In genomic region chr13:34305964-34306671, GRCm38 (mm10) we compare ENCODE assay signal across 26 mouse cellular contexts. TPM values are rescaled to one million over a fixed set of nuclear protein-coding genes. Genes with fewer than 3 reads are reported as not detected.
DNase-seq lines count a peak whose midpoint lies in the region; ATAC-seq lines count a peak whose summit lies in the region.
"Had no signal": no experiment of that assay in that cellular context is flagged by ENCODE, and none has a peak within 500 bp of the region (broad histone marks: within the 10 kb centered on the region; RNA-seq: fewer than 3 reads in every experiment).

No protein-coding gene starts in this region.

- WGBS in heart, embryonic 11.5 days (ENCODE audit: insufficient replicate concordance), result 96% methylated on average over 2 of the region's 2 CpGs
- 87% methylated on average over 2 of the region's 2 CpGs for WGBS in liver, embryonic 12.5 days (ENCODE audit: insufficient replicate concordance)
- WGBS in liver, embryonic 15.5 days (ENCODE audit: insufficient replicate concordance), result 81% methylated on average over 2 of the region's 2 CpGs

- peaks cover 6% of the 10 kb centered on the region for H3K4me1 ChIP-seq in heart, embryonic 11.5 days (ENCODE audit: control insufficient read depth, insufficient read depth, low read length)
- H3K4me1 ChIP-seq in liver, embryonic 12.5 days, result peaks cover 73% of the 10 kb centered on the region
- peaks cover 73% of the 10 kb centered on the region for H3K4me1 ChIP-seq in liver, embryonic 15.5 days (replicated peaks)
- H3K4me1 ChIP-seq: forebrain, embryonic 15.5 days had no signal

- no peaks in the 10 kb centered on the region for H3K27me3 ChIP-seq in heart, embryonic 11.5 days (ENCODE audit: control insufficient read depth, insufficient read depth, low read length)
- H3K27me3 ChIP-seq in liver, embryonic 12.5 days (replicated peaks), result no peaks in the 10 kb centered on the region
- H3K27me3 ChIP-seq in liver, embryonic 15.5 days, result no peaks in the 10 kb centered on the region
- H3K27me3 ChIP-seq: CH12.LX; forebrain, embryonic 12.5 days; forebrain, embryonic 15.5 days; heart, embryonic 13.5 days; Patski had no signal

- DNase-seq in heart, adult 11 months, result peak; percentile 64
- no peak for DNase-seq in ovary, adult 18-20 months (ENCODE audit: low spot score)
- DNase-seq in kidney, postnatal 25 days, result no peak
- DNase-seq: adrenal gland, postnatal 10 days; adrenal gland, postnatal 36 days; B cell, adult 2 months; cerebellum, adult 18-20 months; cerebellum, adult 9-10 months; cerebellum, postnatal 14 days; gastrocnemius, postnatal 10 days; gastrocnemius, postnatal 36 days; heart, adult 18-20 months; heart, postnatal 14 days; heart, postnatal 4 days had no signal

- ATAC-seq in heart, embryonic 11.5 days (replicated peaks; ENCODE audit: insufficient number of reproducible peaks, low FRiP score, low TSS enrichment), result no peak
- ATAC-seq in liver, embryonic 12.5 days, result no peak
- ATAC-seq in liver, embryonic 15.5 days (ENCODE audit: insufficient read depth), result no peak; the same call in 1 of the 2 replicates
- no peak for ATAC-seq in erythroid progenitor cell, adult 5-6 weeks (replicated peaks; ENCODE audit: low FRiP score, poor library complexity, severe bottlenecking)
- ATAC-seq: forebrain, embryonic 15.5 days; hindbrain, postnatal 0 days; Patski had no signal

- no peak overlapping the region for H3K4me3 ChIP-seq in heart, embryonic 11.5 days (ENCODE audit: low read depth, low read length)
- no peak overlapping the region for H3K4me3 ChIP-seq in liver, embryonic 12.5 days
- H3K4me3 ChIP-seq in liver, embryonic 15.5 days (replicated peaks), result no peak overlapping the region
- H3K4me3 ChIP-seq: forebrain, embryonic 12.5 days; forebrain, embryonic 15.5 days; heart, embryonic 13.5 days had no signal

- H3K27ac ChIP-seq in heart, embryonic 11.5 days (ENCODE audit: low read depth, low read length), result no peak overlapping the region
- H3K27ac ChIP-seq in liver, embryonic 12.5 days, result peak overlapping the region; percentile 13
- H3K27ac ChIP-seq in liver, embryonic 15.5 days (replicated peaks), result peak overlapping the region; percentile 31; the same call in 1 of the 2 replicates
- H3K27ac ChIP-seq: forebrain, embryonic 12.5 days; forebrain, embryonic 15.5 days; heart, embryonic 13.5 days; hindbrain, embryonic 14.5 days; hindbrain, postnatal 0 days had no signal

- no peaks in the 10 kb centered on the region; the same call in 1 of the 2 replicates for H3K9me3 ChIP-seq in heart, embryonic 11.5 days (replicated peaks; ENCODE audit: control insufficient read depth, low read length)
- no peaks in the 10 kb centered on the region for H3K9me3 ChIP-seq in liver, embryonic 12.5 days (replicated peaks)
- H3K9me3 ChIP-seq in liver, embryonic 15.5 days (replicated peaks), result no peaks in the 10 kb centered on the region
- H3K9me3 ChIP-seq: forebrain, embryonic 12.5 days; forebrain, embryonic 15.5 days; G1E; heart, embryonic 13.5 days had no signal

- no peak overlapping the region for H3K4me2 ChIP-seq in heart, embryonic 11.5 days
- H3K4me2 ChIP-seq in liver, embryonic 12.5 days, result no peak overlapping the region
- H3K4me2 ChIP-seq in liver, embryonic 15.5 days, result no peak overlapping the region
- H3K4me2 ChIP-seq: forebrain, embryonic 12.5 days; forebrain, embryonic 15.5 days; heart, embryonic 13.5 days; hindbrain, embryonic 14.5 days had no signal

- H3K36me3 ChIP-seq in heart, embryonic 11.5 days (ENCODE audit: control insufficient read depth, insufficient read depth, low read length), result no peaks in the 10 kb centered on the region
- H3K36me3 ChIP-seq in liver, embryonic 12.5 days, result peaks cover 49% of the 10 kb centered on the region
- peaks cover 51% of the 10 kb centered on the region for H3K36me3 ChIP-seq in liver, embryonic 15.5 days (replicated peaks)
- H3K36me3 ChIP-seq: forebrain, embryonic 15.5 days; heart, embryonic 13.5 days had no signal

- H3K9ac ChIP-seq in heart, embryonic 11.5 days (ENCODE audit: low read depth, low read length), result no peak overlapping the region
- no peak overlapping the region for H3K9ac ChIP-seq in liver, embryonic 12.5 days
- H3K9ac ChIP-seq in liver, embryonic 15.5 days, result no peak overlapping the region
- H3K9ac ChIP-seq: forebrain, embryonic 12.5 days; forebrain, embryonic 15.5 days; heart, embryonic 13.5 days; hindbrain, embryonic 14.5 days had no signal

RNA-seq across cellular contexts. Expression of gene Slc22a23, which starts 38.9 kb away (rescaled TPM):
- polyA plus RNA-seq in heart, embryonic 11.5 days (2014; fragmentation: Nextera tagmentation; extraction: Ambion mirVana), result 7.3 and 8.1 TPM in 2 replicates
- 12.8 and 13.8 TPM in 2 replicates for polyA plus RNA-seq in liver, embryonic 12.5 days (2016; fragmentation: Nextera tagmentation; extraction: Ambion mirVana)
- polyA plus RNA-seq in liver, embryonic 15.5 days (2015; fragmentation: Nextera tagmentation; extraction: Ambion mirVana), result 7.4 and 9.1 TPM in 2 replicates
- total RNA-seq in erythroid progenitor cell, adult 5-6 weeks (2015; ENCODE audit: low replicate concordance), result 97.7 and 102 TPM in 2 replicates
- 107 and 114 TPM in 2 replicates for total RNA-seq in erythroid progenitor cell, adult 5-6 weeks (2017; ENCODE audit: low replicate concordance)
